Mouse (Mus musculus) megakaryocyte, embryonic 14.5 days (primary cell): ENCODE data around the gene Cdc37l1.

Experiments used
- FLI1 ChIP-seq: IDR thresholded peaks from 2 replicates; pipeline ENCODE4 v1.6.1; 2012; ENCODE audit warnings: low read length, inconsistent platforms, mixed read lengths
- GATA1 ChIP-seq: IDR thresholded peaks from 3 replicates; pipeline ENCODE4 v1.6.1; 2012; ENCODE audit warnings: mixed read lengths, low read length, inconsistent platforms, borderline replicate concordance

GRCm38 (mm10) chr19:28989515-28989914 is 637 bp upstream of the Cdc37l1 start:
- TF ChIP-seq FLI1: no peak
- no peak for TF ChIP-seq GATA1
